Mouse (Mus musculus): ENCODE measurements around the gene Tmem171. TPM values are rescaled to one million over a fixed set of nuclear protein-coding genes. Genes with fewer than 3 reads are reported as not detected.

Tmem171 gene
- polyA plus RNA-seq, 1 experiment from 2014 or later = not detected

DNA sequence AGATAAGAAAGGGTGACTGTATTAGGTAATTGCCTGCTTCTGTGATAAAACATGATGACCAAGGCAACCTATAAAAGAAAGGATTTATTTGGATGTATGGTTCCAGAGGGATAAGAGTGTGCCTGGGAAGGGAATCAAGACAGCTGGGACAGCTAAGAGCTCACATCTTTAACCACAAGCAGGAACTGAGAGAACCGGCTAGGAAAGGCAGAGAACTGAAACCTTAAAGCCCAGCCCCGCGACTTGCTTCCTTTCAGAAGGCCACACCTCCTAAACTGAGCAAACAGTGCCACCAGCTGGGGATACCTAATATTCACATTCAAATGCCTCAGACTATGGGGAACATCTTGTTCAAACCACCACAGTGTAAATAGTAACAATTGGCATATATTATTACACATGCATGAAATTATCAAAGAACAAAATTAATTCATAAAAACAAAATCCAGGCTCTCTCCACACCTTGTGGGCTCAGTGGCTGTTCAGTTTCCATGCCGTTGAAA is 32.4 kb downstream of the Tmem171 start:
- Histone ChIP-seq H3K4me3 (ENCODE audit: low read depth, low read length) (no peak overlapping the region), H3K36me3 (ENCODE audit: control insufficient read depth, insufficient read depth, low read length) (no peaks in the 10 kb centered on the region), H3K27me3 (ENCODE audit: control insufficient read depth, insufficient read depth, low read length) (no peaks in the 10 kb centered on the region), H3K9me3 (ENCODE audit: control insufficient read depth, low read length) (no peaks in the 10 kb centered on the region), H3K9ac (replicated peaks; ENCODE audit: low read depth, low read length) (no peak overlapping the region), H3K4me2 (ENCODE audit: low read depth, low read length) (no peak overlapping the region), H3K4me1 (ENCODE audit: control insufficient read depth, insufficient read depth, low read length) (no peaks in the 10 kb centered on the region), H3K27ac (ENCODE audit: low read depth, low read length) (no peak overlapping the region)
- ATAC-seq (ENCODE audit: low read depth) = no peak
- WGBS = 89% methylated on average over 4 of the region's 4 CpGs

DNA sequence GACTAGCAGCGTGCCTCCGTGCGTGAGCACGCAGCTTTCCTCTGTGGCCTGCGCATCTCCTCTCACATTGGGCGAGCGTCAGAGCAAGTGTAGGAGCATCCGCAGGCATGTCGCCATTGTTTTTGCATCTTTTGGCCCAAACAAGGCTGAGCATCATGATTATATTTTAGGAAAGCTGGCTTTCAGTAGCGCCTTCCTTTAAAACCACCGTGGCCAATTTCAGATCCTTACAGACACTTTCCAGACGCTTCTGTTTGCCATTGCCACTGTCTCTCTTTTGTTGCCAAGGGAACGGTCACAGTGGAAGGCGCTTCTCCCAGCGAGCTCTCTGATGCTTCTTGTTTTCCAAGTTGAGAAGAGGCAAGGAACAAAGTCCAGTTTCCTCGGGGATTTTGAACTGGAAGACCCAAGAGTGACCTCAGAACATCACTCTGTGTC is 38.6 kb downstream of the Tmem171 start:
- Histone ChIP-seq H3K4me1 (ENCODE audit: control insufficient read depth, insufficient read depth, low read length) (no peaks in the 10 kb centered on the region), H3K27ac (ENCODE audit: low read depth, low read length) (no peak overlapping the region), H3K9me3 (ENCODE audit: control insufficient read depth, low read length) (no peaks in the 10 kb centered on the region), H3K4me3 (ENCODE audit: low read depth, low read length) (no peak overlapping the region), H3K27me3 (ENCODE audit: control insufficient read depth, insufficient read depth, low read length) (no peaks in the 10 kb centered on the region), H3K36me3 (ENCODE audit: control insufficient read depth, insufficient read depth, low read length) (no peaks in the 10 kb centered on the region), H3K9ac (replicated peaks; ENCODE audit: low read depth, low read length) (no peak overlapping the region), H3K4me2 (ENCODE audit: low read depth, low read length) (no peak overlapping the region)
- no peak for ATAC-seq (ENCODE audit: low read depth)
- 71% methylated on average over 16 of the region's 16 CpGs for WGBS

DNA sequence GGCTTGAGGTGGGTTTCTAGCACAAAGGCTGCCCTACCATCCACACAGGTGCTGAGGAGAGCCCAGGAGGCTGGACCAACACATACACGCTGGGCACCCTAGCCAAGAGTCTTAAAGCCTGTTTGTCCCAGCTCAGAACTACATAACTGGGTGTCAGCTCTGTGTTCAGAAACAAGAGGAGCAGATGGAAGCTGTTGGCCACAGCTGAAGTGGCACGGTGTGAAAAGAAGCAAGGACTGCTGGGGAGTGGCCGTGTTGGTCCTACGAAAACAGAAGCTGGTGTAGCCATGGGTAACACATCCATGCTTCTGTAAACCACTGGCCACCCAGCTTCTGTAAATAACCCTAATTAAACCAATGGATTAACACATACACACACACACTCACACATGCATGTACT is 39.3 kb downstream of the Tmem171 start:
- Histone ChIP-seq H3K27me3 (ENCODE audit: control insufficient read depth, insufficient read depth, low read length) (no peaks in the 10 kb centered on the region), H3K27ac (ENCODE audit: low read depth, low read length) (no peak overlapping the region), H3K4me3 (ENCODE audit: low read depth, low read length) (no peak overlapping the region), H3K4me2 (ENCODE audit: low read depth, low read length) (no peak overlapping the region), H3K9ac (replicated peaks; ENCODE audit: low read depth, low read length) (no peak overlapping the region), H3K36me3 (ENCODE audit: control insufficient read depth, insufficient read depth, low read length) (no peaks in the 10 kb centered on the region), H3K4me1 (ENCODE audit: control insufficient read depth, insufficient read depth, low read length) (no peaks in the 10 kb centered on the region), H3K9me3 (ENCODE audit: control insufficient read depth, low read length) (no peaks in the 10 kb centered on the region)
- WGBS = 90% methylated on average over 4 of the region's 4 CpGs
- ATAC-seq (ENCODE audit: low read depth) = no peak

DNA sequence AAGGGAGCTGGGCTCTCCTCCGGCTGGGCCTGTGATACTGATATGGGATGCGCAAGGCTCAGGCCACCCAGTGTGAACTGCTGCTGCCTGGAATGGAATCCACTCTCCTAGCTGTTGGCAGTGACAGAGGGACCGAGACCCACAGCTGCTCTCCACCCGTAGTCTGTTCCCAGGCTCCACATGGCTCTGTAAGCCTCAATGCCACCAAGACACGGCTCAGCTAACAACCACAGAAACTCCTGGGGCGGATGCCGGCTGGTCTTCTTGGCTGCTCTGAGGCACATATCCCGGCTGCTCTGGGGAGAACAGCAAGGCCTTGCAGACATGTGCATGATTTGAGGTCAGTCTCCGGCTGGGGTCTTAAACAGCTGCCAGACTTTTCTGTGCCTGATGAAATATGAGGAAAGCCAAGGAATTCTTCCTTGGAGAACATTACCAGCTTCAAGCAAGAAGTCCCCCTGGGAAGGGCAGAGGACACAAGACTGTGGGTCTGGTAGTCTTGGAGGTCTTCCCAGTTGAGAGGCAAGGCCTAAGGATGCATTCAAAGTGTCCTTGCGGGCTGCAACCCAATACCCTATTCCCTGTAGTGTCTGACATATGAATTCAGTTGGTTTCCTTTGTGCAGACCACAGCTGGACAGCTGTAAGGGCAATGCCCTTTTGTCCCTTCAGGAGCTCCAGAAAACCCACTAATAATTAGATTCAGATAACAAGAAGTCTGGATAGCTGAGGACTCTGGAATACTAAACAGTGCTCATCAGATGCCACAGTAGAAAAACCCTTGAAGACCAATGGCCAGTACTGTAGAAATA is 40.3 kb downstream of the Tmem171 start:
- no peak overlapping the region for H3K9ac ChIP-seq (replicated peaks; ENCODE audit: low read depth, low read length)
- no peaks in the 10 kb centered on the region for H3K36me3 ChIP-seq (ENCODE audit: control insufficient read depth, insufficient read depth, low read length)
- WGBS = 72% methylated on average over 10 of the region's 10 CpGs
- H3K27ac ChIP-seq (ENCODE audit: low read depth, low read length) = no peak overlapping the region
- no peak for ATAC-seq (ENCODE audit: low read depth)
- no peak overlapping the region for H3K4me3 ChIP-seq (ENCODE audit: low read depth, low read length)
- no peaks in the 10 kb centered on the region for H3K9me3 ChIP-seq (ENCODE audit: control insufficient read depth, low read length)
- H3K27me3 ChIP-seq (ENCODE audit: control insufficient read depth, insufficient read depth, low read length) = no peaks in the 10 kb centered on the region
- no peaks in the 10 kb centered on the region for H3K4me1 ChIP-seq (ENCODE audit: control insufficient read depth, insufficient read depth, low read length)
- no peak overlapping the region for H3K4me2 ChIP-seq (ENCODE audit: low read depth, low read length)

DNA sequence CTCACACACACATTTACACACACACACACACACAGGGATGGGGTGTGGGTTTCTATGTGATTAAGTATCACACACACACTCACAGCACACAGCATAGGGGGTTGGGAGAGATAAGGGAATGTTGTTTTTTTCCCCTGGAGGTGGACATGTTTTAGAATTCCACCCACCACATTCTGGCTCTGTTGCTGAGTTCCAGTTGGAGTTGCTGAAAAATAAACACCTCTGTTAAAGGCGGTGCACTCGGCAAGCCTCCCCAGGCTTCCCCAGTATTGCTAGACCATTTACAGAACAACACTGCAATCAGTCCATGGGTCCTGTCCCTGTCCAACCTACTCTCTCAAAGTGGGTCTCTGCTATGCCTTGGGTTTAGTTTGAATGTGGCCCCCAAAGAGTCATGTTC is 42.4 kb downstream of the Tmem171 start:
- no peak overlapping the region for H3K4me3 ChIP-seq (ENCODE audit: low read depth, low read length)
- no peak overlapping the region for H3K9ac ChIP-seq (replicated peaks; ENCODE audit: low read depth, low read length)
- no peaks in the 10 kb centered on the region for H3K27me3 ChIP-seq (ENCODE audit: control insufficient read depth, insufficient read depth, low read length)
- no peak overlapping the region for H3K27ac ChIP-seq (ENCODE audit: low read depth, low read length)
- H3K4me2 ChIP-seq (ENCODE audit: low read depth, low read length) = no peak overlapping the region
- no peaks in the 10 kb centered on the region for H3K9me3 ChIP-seq (ENCODE audit: control insufficient read depth, low read length)
- WGBS = 84% methylated on average over 2 of the region's 2 CpGs
- no peaks in the 10 kb centered on the region for H3K4me1 ChIP-seq (ENCODE audit: control insufficient read depth, insufficient read depth, low read length)
- H3K36me3 ChIP-seq (ENCODE audit: control insufficient read depth, insufficient read depth, low read length) = no peaks in the 10 kb centered on the region
- ATAC-seq (ENCODE audit: low read depth) = no peak

DNA sequence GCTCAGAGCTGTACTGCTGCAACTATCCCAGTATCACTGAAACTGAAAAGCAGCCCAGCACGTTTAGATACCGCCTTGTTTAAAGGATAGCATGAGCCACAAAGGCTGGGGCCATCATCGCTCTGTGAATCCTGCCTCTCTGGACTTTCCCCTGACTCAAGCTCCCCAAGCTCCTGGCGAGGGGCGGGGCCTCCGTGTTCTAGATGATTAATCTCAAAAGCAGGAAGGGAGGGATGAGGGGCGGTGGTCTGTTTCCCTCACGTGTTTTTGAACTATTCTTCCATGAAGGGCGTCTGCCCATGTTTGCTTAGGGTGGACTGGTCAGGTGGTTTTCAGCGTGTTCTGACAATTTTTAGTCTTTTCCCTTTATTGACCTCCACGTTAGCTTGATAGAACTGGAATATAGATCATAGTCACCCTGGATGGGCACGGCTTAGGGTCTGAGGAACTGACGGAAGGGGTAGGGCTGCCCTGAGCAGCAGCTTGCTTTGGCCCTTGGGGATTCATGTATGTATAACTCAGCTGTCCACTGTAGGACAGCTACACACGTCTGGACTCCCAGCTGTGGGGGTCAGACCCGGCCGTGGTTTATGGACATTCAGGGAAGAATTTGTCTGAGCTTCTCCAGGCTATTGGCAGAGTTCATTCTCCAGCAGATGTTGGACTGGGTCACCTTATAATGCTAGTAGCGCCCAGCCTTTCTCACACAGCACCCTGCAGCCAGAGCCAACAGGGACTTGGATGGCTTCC is 43.2 kb downstream of the Tmem171 start:
- Histone ChIP-seq H3K4me1 (ENCODE audit: control insufficient read depth, insufficient read depth, low read length) (no peaks in the 10 kb centered on the region), H3K9me3 (ENCODE audit: control insufficient read depth, low read length) (no peaks in the 10 kb centered on the region), H3K27me3 (ENCODE audit: control insufficient read depth, insufficient read depth, low read length) (no peaks in the 10 kb centered on the region), H3K9ac (replicated peaks; ENCODE audit: low read depth, low read length) (no peak overlapping the region), H3K27ac (ENCODE audit: low read depth, low read length) (no peak overlapping the region), H3K4me2 (ENCODE audit: low read depth, low read length) (no peak overlapping the region), H3K36me3 (ENCODE audit: control insufficient read depth, insufficient read depth, low read length) (no peaks in the 10 kb centered on the region), H3K4me3 (ENCODE audit: low read depth, low read length) (no peak overlapping the region)
- WGBS = 71% methylated on average over 17 of the region's 17 CpGs
- ATAC-seq (ENCODE audit: low read depth) = no peak

DNA sequence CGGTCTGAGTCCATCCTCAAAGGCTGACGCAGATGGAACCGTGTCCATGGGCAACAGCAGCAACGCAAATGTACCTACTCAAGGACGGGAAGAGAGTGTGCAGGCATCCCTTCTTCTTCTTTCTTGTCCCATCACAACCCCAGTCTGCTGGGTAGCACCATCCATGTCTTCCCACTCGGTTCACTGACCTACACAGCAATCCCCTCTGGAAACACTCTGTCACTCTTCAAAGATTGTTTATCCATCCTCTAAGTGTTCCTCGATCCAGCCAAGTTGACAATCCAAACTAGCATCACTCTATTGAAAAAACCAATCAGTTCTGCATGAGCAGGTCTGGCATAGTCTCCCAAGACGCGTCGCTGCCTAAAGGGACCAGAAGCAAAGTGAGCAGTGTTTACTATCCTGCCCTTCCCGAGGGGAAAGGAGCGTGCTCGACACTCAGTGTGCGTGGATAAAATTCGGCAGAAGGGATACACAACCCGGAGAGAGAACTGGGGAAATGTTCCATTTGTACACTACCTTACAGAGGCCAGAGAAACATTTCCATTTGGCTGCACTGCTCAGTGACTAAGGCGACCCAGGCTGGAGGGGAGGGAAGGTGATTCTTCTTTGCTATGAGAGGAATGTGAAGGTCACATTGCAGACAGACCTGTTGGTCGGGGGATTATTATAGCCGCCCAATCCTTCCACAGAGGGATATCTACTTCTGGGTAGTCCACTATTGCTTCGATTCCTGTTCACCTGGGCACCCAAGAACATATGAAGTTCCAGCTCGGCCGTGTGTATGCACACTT is 46.7 kb downstream of the Tmem171 start:
- 88% methylated on average over 22 of the region's 22 CpGs for WGBS
- H3K9ac ChIP-seq (replicated peaks; ENCODE audit: low read depth, low read length) = no peak overlapping the region
- no peaks in the 10 kb centered on the region for H3K4me1 ChIP-seq (ENCODE audit: control insufficient read depth, insufficient read depth, low read length)

DNA sequence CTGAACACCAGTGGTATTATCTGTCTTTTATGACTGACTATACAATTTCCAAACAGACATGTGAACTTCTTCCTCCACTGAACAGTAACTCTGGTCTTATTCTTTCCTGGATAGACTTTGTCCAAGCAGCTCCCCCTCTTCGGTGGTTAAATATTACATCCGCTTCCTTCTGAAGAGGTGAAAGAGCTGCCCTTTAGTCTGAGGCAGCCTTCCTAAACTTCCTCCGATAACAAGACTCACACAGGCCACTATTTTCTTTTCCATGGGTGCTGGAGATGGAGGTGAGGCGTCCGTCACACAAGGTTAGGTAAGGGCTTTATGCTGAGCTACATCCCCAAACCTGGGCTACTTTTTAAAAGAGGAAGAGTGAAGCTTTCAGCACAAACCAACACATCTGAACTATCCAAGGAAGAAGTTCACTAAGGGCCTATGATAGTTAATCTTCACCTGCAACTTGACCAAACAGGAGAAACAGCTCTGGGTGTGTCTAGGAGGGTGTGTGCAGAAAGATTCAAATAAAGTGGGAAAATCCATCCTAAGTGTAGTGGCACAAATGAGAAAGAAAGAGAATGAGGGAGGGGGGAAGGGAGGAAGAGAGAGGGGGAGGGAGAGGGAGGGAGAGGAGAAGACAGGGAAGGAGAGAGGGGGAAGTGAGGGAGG is 56.0 kb downstream of the Tmem171 start:
- H3K36me3 ChIP-seq (ENCODE audit: control insufficient read depth, insufficient read depth, low read length) = no peaks in the 10 kb centered on the region
- no peak overlapping the region for H3K9ac ChIP-seq (replicated peaks; ENCODE audit: low read depth, low read length)
- no peak overlapping the region for H3K4me3 ChIP-seq (ENCODE audit: low read depth, low read length)
- H3K4me1 ChIP-seq (ENCODE audit: control insufficient read depth, insufficient read depth, low read length) = no peaks in the 10 kb centered on the region
- no peak for ATAC-seq (ENCODE audit: low read depth)
- 91% methylated on average over 5 of the region's 5 CpGs for WGBS
- no peak overlapping the region for H3K27ac ChIP-seq (ENCODE audit: low read depth, low read length)
- no peaks in the 10 kb centered on the region for H3K9me3 ChIP-seq (ENCODE audit: control insufficient read depth, low read length)
- no peak overlapping the region for H3K4me2 ChIP-seq (ENCODE audit: low read depth, low read length)
- H3K27me3 ChIP-seq (ENCODE audit: control insufficient read depth, insufficient read depth, low read length) = no peaks in the 10 kb centered on the region

More for the DNA sequence above, 46.7 kb downstream of the Tmem171 start:
- ATAC-seq (ENCODE audit: low read depth) = no peak
- no peaks in the 10 kb centered on the region for H3K27me3 ChIP-seq (ENCODE audit: control insufficient read depth, insufficient read depth, low read length)
- no peaks in the 10 kb centered on the region for H3K36me3 ChIP-seq (ENCODE audit: control insufficient read depth, insufficient read depth, low read length)
- no peaks in the 10 kb centered on the region for H3K9me3 ChIP-seq (ENCODE audit: control insufficient read depth, low read length)
- H3K27ac ChIP-seq (ENCODE audit: low read depth, low read length) = no peak overlapping the region
- no peak overlapping the region for H3K4me2 ChIP-seq (ENCODE audit: low read depth, low read length)
- H3K4me3 ChIP-seq (ENCODE audit: low read depth, low read length) = no peak overlapping the region
